ENCODE assay signal across 8 mouse cellular contexts in genomic region chr5:100158301-100158700, GRCm38 (mm10). TPM values are rescaled to one million over a fixed set of nuclear protein-coding genes. Genes with fewer than 3 reads are reported as not detected.
DNase-seq lines count a peak whose midpoint lies in the region; ATAC-seq lines count a peak whose summit lies in the region.

No protein-coding gene starts in this region.

- peak; percentile 68 for DNase-seq in left cerebral cortex, postnatal 4 days
- DNase-seq in left cerebral cortex, adult 8-10 months (ENCODE audit: low spot score in 2 of 2) = no peak
- peak; percentile 28 for DNase-seq in embryo, embryonic 11 days
- no peak for DNase-seq in right cerebral cortex, postnatal 4 days
- no peak for DNase-seq in adrenal gland, postnatal 36 days

- 19% methylated on average over 13 of the region's 13 CpGs for WGBS in intestine, embryonic 16.5 days
- 14% methylated on average over 13 of the region's 13 CpGs for WGBS in midbrain, embryonic 13.5 days

- H3K27ac ChIP-seq in intestine, embryonic 16.5 days (ENCODE audit: low read length) = no peak overlapping the region
- no peak overlapping the region for H3K27ac ChIP-seq in midbrain, embryonic 13.5 days

- peaks cover 4% of the 10 kb centered on the region; the same call in 1 of the 2 replicates for H3K4me1 ChIP-seq in intestine, embryonic 16.5 days (ENCODE audit: control insufficient read depth, insufficient read depth, low read length)
- H3K4me1 ChIP-seq in midbrain, embryonic 13.5 days (replicated peaks) = peaks cover 9% of the 10 kb centered on the region; the same call in 1 of the 2 replicates

- intact Hi-C loops in left cerebral cortex, postnatal 4 days (cut with DNase I) = loop anchor here (5.0 kb wide), 1 partner anchor 86 kb away; no protein-coding TSS in a partner anchor

- peaks cover 2% of the 10 kb centered on the region; the same call in 1 of the 2 replicates for H3K27me3 ChIP-seq in intestine, embryonic 16.5 days (replicated peaks; ENCODE audit: control insufficient read depth, insufficient read depth, low read length)
- H3K27me3 ChIP-seq in midbrain, embryonic 13.5 days = peaks cover 23% of the 10 kb centered on the region; the same call in 1 of the 2 replicates

- H3K9ac ChIP-seq in intestine, embryonic 16.5 days (ENCODE audit: low read depth, low read length) = peak overlapping the region; percentile 74
- peak overlapping the region; percentile 84 for H3K9ac ChIP-seq in midbrain, embryonic 13.5 days (replicated peaks)

- peak overlapping the region; percentile 100 for H3K4me2 ChIP-seq in intestine, embryonic 16.5 days (ENCODE audit: low read depth, low read length)
- peak overlapping the region; percentile 93 for H3K4me2 ChIP-seq in midbrain, embryonic 13.5 days (replicated peaks)

- H3K9me3 ChIP-seq in intestine, embryonic 16.5 days (ENCODE audit: control insufficient read depth, low read length) = no peaks in the 10 kb centered on the region
- H3K9me3 ChIP-seq in midbrain, embryonic 13.5 days = no peaks in the 10 kb centered on the region

- no peaks in the 10 kb centered on the region for H3K36me3 ChIP-seq in intestine, embryonic 16.5 days (ENCODE audit: control insufficient read depth, insufficient read depth, low read length)
- H3K36me3 ChIP-seq in midbrain, embryonic 13.5 days = no peaks in the 10 kb centered on the region

- peak overlapping the region; percentile 74 for H3K4me3 ChIP-seq in intestine, embryonic 16.5 days (ENCODE audit: low read length)
- H3K4me3 ChIP-seq in midbrain, embryonic 13.5 days (replicated peaks) = peak overlapping the region; percentile 70

- ATAC-seq in intestine, embryonic 16.5 days = no peak
- ATAC-seq in midbrain, embryonic 13.5 days = 0 out of 2 replicates have a peak, but pooled peaks have one; percentile 25
- ATAC-seq in monocyte, adult 5-6 weeks (replicated peaks; ENCODE audit: insufficient number of reproducible peaks, low FRiP score, low TSS enrichment, poor library complexity, severe bottlenecking) = no peak

RNA-seq across cellular contexts. Expression of gene Tmem150c, which starts 1.3 kb away (rescaled TPM):
- total RNA-seq in left cerebral cortex, postnatal 4 days (2021) = 100 to 1,000 TPM; 101 to 108 TPM
- total RNA-seq in left cerebral cortex, adult 8-10 months (2022) = 10 to 100 TPM; 37.1 to 49.5 (median 40.4) TPM
- 1.5 and 1.7 TPM in 2 replicates for polyA plus RNA-seq in intestine, embryonic 16.5 days (2015; fragmentation: Nextera tagmentation; extraction: Ambion mirVana)
- polyA plus RNA-seq in midbrain, embryonic 13.5 days (2015; fragmentation: Nextera tagmentation; extraction: Ambion mirVana) = 17.7 and 22.1 TPM in 2 replicates
- 10 to 100 TPM; 12.2 to 19.0 TPM for total RNA-seq in adrenal gland, postnatal 36 days (2021)
- total RNA-seq in monocyte, adult 5-6 weeks (2017) = 0.49 to 0.53 TPM in 2 of 3 replicates, not detected in the other

Comparison
In these comparisons a context has a peak if more than half of its experiments do, and no peak if none do; other contexts are left out.
1. DNase-seq: peak in left cerebral cortex, postnatal 4 days (single experiment) and embryo, embryonic 11 days (single experiment); none in left cerebral cortex, adult 8-10 months (0 of 2), right cerebral cortex, postnatal 4 days (single experiment) and adrenal gland, postnatal 36 days (0 of 2).